Mouse (Mus musculus) right cerebral cortex, postnatal 36 days (tissue): ENCODE measurements around the gene Eif4b.

ENCODE experiments used
- DNase-seq, 2 experiments: peaks; one replicate each; pipeline ENCODE4 v3.0.0; 2022; ENCODE audit warnings: low spot score in 2 of 2, mixed read lengths in 1 of 2

The Eif4b gene

GRCm38 (mm10) chr15:102101672-102102541 lies 28.3 kb downstream of the Eif4b start:
- DNase-seq: no peak

- DNase-seq: no peak
Observed at GRCm38 (mm10) chr15:102102548-102103121, 29.1 kb downstream of the Eif4b start.

- no peak for DNase-seq
Observed at GRCm38 (mm10) chr15:102103371-102103946, 29.9 kb downstream of the Eif4b start.

- DNase-seq: no peak
Observed at GRCm38 (mm10) chr15:102103947-102104555, 30.5 kb downstream of the Eif4b start.

- DNase-seq: no peak
Observed at GRCm38 (mm10) chr15:102105360-102105759, 31.8 kb downstream of the Eif4b start.

GRCm38 (mm10) chr15:102105764-102106730 lies 32.5 kb downstream of the Eif4b start:
- DNase-seq: no peak

- DNase-seq: no peak
Observed at GRCm38 (mm10) chr15:102106754-102107456, 33.3 kb downstream of the Eif4b start.

- DNase-seq: no peak
Observed at GRCm38 (mm10) chr15:102107689-102108573, 34.4 kb downstream of the Eif4b start.

- peak in 1 of 2 experiments; percentile 66 for DNase-seq
Observed at GRCm38 (mm10) chr15:102108651-102109525, 35.3 kb downstream of the Eif4b start.

GRCm38 (mm10) chr15:102110271-102110670 lies 36.7 kb downstream of the Eif4b start:
- no peak for DNase-seq

- no peak for DNase-seq
Observed at GRCm38 (mm10) chr15:102110701-102111494, 37.3 kb downstream of the Eif4b start.

- DNase-seq: no peak
Observed at GRCm38 (mm10) chr15:102111495-102111829, 37.9 kb downstream of the Eif4b start.

GRCm38 (mm10) chr15:102112181-102112580 lies 38.6 kb downstream of the Eif4b start:
- DNase-seq: no peak

- no peak for DNase-seq
Observed at GRCm38 (mm10) chr15:102112827-102113226, 39.3 kb downstream of the Eif4b start.

- DNase-seq: no peak
Observed at GRCm38 (mm10) chr15:102113674-102114073, 40.1 kb downstream of the Eif4b start.

GRCm38 (mm10) chr15:102114651-102115260 lies 41.2 kb downstream of the Eif4b start:
- DNase-seq: no peak

- DNase-seq: no peak
Observed at GRCm38 (mm10) chr15:102115731-102116231, 42.2 kb downstream of the Eif4b start.
